Mouse (Mus musculus): Measurements from ENCODE around the gene Cdc25b.

DNA sequence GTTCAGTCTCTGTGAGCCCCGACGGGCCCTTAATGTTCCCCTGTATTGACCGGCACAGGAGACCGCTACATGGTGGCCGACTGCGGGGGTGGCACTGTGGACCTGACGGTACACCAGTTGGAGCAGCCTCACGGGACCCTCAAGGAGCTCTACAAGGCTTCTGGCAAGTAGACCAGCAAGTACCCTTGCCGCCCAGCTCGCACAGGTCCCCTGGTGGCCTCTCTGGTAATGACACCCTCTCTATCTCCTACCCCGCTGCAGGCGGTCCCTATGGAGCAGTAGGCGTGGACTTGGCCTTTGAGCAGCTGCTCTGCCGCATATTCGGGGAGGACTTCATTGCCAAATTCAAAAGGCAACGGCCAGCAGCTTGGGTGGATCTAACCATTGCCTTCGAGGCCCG is 44.2 kb upstream of the Cdc25b start:
- TF ChIP-seq CEBPB (IDR thresholded peaks at IDR 0.05; ENCODE audit: low read depth) = no peak
- peak; percentile 31 for TF ChIP-seq CTCF (IDR thresholded peaks at IDR 0.05; ENCODE audit: control insufficient read depth, insufficient read depth, insufficient read length)
- TF ChIP-seq MYOD1 (IDR thresholded peaks at IDR 0.05; ENCODE audit: control insufficient read depth, insufficient read length, low read depth) = no peak
- TF ChIP-seq MYOG (IDR thresholded peaks at IDR 0.05; ENCODE audit: control insufficient read depth, extremely low read depth, insufficient read length) = no peak
- TF ChIP-seq MAX (IDR thresholded peaks at IDR 0.05) = no peak

Data from C2C12 (cell line).